In the genomic region with DNA sequence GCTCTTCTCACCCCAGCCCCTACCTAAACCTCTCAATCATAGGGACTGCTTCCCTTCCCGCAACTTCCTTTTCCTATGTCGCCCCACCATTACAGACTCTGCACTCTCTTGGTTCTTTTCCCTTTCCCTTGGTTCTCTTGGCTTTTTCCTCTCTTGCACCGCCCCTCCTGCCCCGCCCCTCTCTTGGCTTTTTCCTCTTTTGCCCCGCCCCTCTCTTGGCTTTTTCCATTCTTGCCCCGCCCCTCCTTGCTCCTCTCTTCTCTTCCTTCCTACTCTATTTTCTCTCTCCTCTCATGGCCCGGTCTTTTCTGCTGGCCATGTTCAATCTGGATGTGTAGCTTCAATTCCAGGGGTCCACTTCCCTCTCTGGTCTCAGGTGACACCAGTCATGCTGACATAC, we compare ENCODE assay signal across 23 mouse cellular contexts. TPM values are rescaled to one million over a fixed set of nuclear protein-coding genes. Genes with fewer than 3 reads are reported as not detected.
DNase-seq lines count a peak whose midpoint lies in the region; ATAC-seq and TF ChIP-seq lines count a peak whose summit lies in the region.
"Had no signal": no experiment of that assay in that cellular context is flagged by ENCODE, and none has a peak within 500 bp of the region (broad histone marks: within the 10 kb centered on the region; RNA-seq: fewer than 3 reads in every experiment).

No protein-coding gene starts in this region.

- no peak for ATAC-seq in stomach, postnatal 0 days (ENCODE audit: low FRiP score, low TSS enrichment)
- ATAC-seq: CD4-positive, CD25-positive, alpha-beta regulatory T cell, adult 4 months; forebrain, embryonic 15.5 days had no signal

- no peak overlapping the region for H3K9ac ChIP-seq in ES-E14 (ENCODE audit: insufficient read depth, low read depth, low read length, poor library complexity, severe bottlenecking)
- H3K9ac ChIP-seq in stomach, postnatal 0 days (ENCODE audit: low read length) = no peak overlapping the region
- H3K9ac ChIP-seq: embryonic facial prominence, embryonic 15.5 days; forebrain, embryonic 15.5 days; hindbrain, embryonic 15.5 days had no signal

- H3K27ac ChIP-seq in ES-E14 (ENCODE audit: insufficient read depth, low read depth, low read length, poor library complexity, severe bottlenecking) = no peak overlapping the region
- no peak overlapping the region for H3K27ac ChIP-seq in stomach, postnatal 0 days (replicated peaks)
- H3K27ac ChIP-seq: forebrain, embryonic 10.5 days; forebrain, embryonic 15.5 days; hindbrain, embryonic 15.5 days had no signal

- TF ChIP-seq EP300 in stomach, postnatal 0 days (optimal IDR thresholded peaks at IDR 0.05) = no peak

- H3K4me2 ChIP-seq in stomach, postnatal 0 days (replicated peaks; ENCODE audit: low read depth) = no peak overlapping the region
- H3K4me2 ChIP-seq: embryonic facial prominence, embryonic 15.5 days; forebrain, embryonic 15.5 days; hindbrain, embryonic 15.5 days had no signal

- peak; percentile 44 to 78 for DNase-seq in kidney, postnatal 36 days
- DNase-seq in kidney, adult 11 months = no peak
- DNase-seq in ES-E14 (ENCODE audit: low read depth, low spot score) (peak; percentile 40), ZHBTc4 (ENCODE audit: low read depth, low spot score) (peak; percentile 65)
- DNase-seq in stomach, postnatal 0 days (ENCODE audit: low spot score) = peak; percentile 59
- DNase-seq in gastrocnemius, postnatal 14 days = no peak
- DNase-seq in urinary bladder, adult 2 months (ENCODE audit: low spot score) = no peak
- DNase-seq: adrenal gland, adult 2 months; B cell, adult 2 months; cerebellum, adult 11 months; cerebellum, adult 8-10 months; cerebellum, postnatal 14 days; embryo, embryonic 11 days; gastrocnemius, postnatal 10 days; heart, postnatal 36 days had no signal

- H3K27me3 ChIP-seq in stomach, postnatal 0 days (ENCODE audit: control insufficient read depth, insufficient read depth, low read length) = no peaks in the 10 kb centered on the region
- H3K27me3 ChIP-seq: embryonic facial prominence, embryonic 15.5 days; forebrain, embryonic 15.5 days; heart, embryonic 13.5 days; hindbrain, embryonic 15.5 days had no signal

- intact Hi-C loops in gastrocnemius, postnatal 14 days (cut with DNase I; ENCODE audit: low total_unique reads) = no loop called here

- in situ Hi-C loops in ES-E14 (cut with MboI; ENCODE audit: low sequenced_read_pairs in 2 of 2, unreplicated experiment in 2 of 2) = no loop called here

- H3K9me3 ChIP-seq in ES-E14 (ENCODE audit: control insufficient read depth, insufficient read depth, low read depth, low read length) = no peaks in the 10 kb centered on the region
- no peaks in the 10 kb centered on the region for H3K9me3 ChIP-seq in stomach, postnatal 0 days (ENCODE audit: control insufficient read depth, low read length)
- H3K9me3 ChIP-seq: embryonic facial prominence, embryonic 15.5 days; forebrain, embryonic 10.5 days; forebrain, embryonic 15.5 days; heart, embryonic 13.5 days; hindbrain, embryonic 15.5 days had no signal

- WGBS in stomach, postnatal 0 days = 81% methylated on average over 6 of the region's 7 CpGs

- H3K4me3 ChIP-seq in ES-E14 (ENCODE audit: insufficient read depth in 1 of 2, low read depth in 1 of 2, low read length in 2 of 2, poor library complexity in 1 of 2, severe bottlenecking in 1 of 2) = no peak overlapping the region
- no peak overlapping the region for H3K4me3 ChIP-seq in stomach, postnatal 0 days (ENCODE audit: low read depth, low read length)
- H3K4me3 ChIP-seq: embryonic facial prominence, embryonic 15.5 days; erythroblast, embryonic 14.5 days; forebrain, embryonic 10.5 days; forebrain, embryonic 15.5 days; hindbrain, embryonic 15.5 days had no signal

- no peak for TF ChIP-seq CTCF in stomach, postnatal 0 days (IDR thresholded peaks at IDR 0.05; ENCODE audit: low read depth)

- peaks cover 2 to 5% of the 10 kb centered on the region in 2 experiments; a peak in 2 of 4 replicates for H3K4me1 ChIP-seq in ES-E14 (ENCODE audit: control insufficient read depth in 2 of 2, insufficient read depth in 2 of 2, low read length in 2 of 2, poor library complexity in 1 of 2)
- H3K4me1 ChIP-seq in stomach, postnatal 0 days (replicated peaks; ENCODE audit: control insufficient read depth, insufficient read depth) = peaks cover 8% of the 10 kb centered on the region
- H3K4me1 ChIP-seq: forebrain, embryonic 15.5 days; hindbrain, embryonic 15.5 days had no signal

- no peaks in the 10 kb centered on the region for H3K36me3 ChIP-seq in ES-E14 (ENCODE audit: control insufficient read depth, insufficient read depth, low read length, poor library complexity, severe bottlenecking)
- H3K36me3 ChIP-seq in stomach, postnatal 0 days (ENCODE audit: control insufficient read depth, insufficient read depth, low read length) = no peaks in the 10 kb centered on the region
- H3K36me3 ChIP-seq: embryonic facial prominence, embryonic 15.5 days; forebrain, embryonic 10.5 days; forebrain, embryonic 15.5 days; heart, embryonic 13.5 days; hindbrain, embryonic 15.5 days had no signal

TF ChIP-seq in ES-E14, 5 proteins besides CTCF, POLR2A, EP300 and RAD21:
- no peak for TF ChIP-seq ZNF384 (IDR thresholded peaks at IDR 0.05; ENCODE audit: low read depth, low read length)
- no peak for TF ChIP-seq HCFC1 (IDR thresholded peaks at IDR 0.05; ENCODE audit: borderline replicate concordance, insufficient read depth, low read length)
- TF ChIP-seq ZC3H11A (IDR thresholded peaks at IDR 0.05; ENCODE audit: borderline replicate concordance, low read depth, low read length) = no peak
- TF ChIP-seq MAFK (IDR thresholded peaks at IDR 0.05; ENCODE audit: insufficient read depth, low read depth, low read length) = no peak
- TF ChIP-seq CHD2 (IDR thresholded peaks at IDR 0.05; ENCODE audit: low read depth, low read length) = no peak

RNA-seq across cellular contexts. Expression of gene Cmbl, which starts 2.2 kb away (rescaled TPM):
- 0.48 and 0.76 TPM in 2 replicates for total RNA-seq in ES-E14 (2012; rRNA removed)
- polyA plus RNA-seq in stomach, postnatal 0 days (2015; fragmentation: Nextera tagmentation; extraction: Ambion mirVana) = 37.8 and 38.2 TPM in 2 replicates
- total RNA-seq in gastrocnemius, postnatal 14 days (2021) = 10 to 100 TPM; 28.8 to 48.9 TPM
- polyA plus RNA-seq in urinary bladder, adult 2 months (2012; rRNA removed) = 57.5 and 62.9 TPM in 2 replicates
- total RNA-seq: common myeloid progenitor, adult 5-6 weeks had no signal
- polyA plus RNA-seq: CD4-positive, CD25-positive, alpha-beta regulatory T cell, adult 4 months; erythroblast, embryonic 14.5 days had no signal

RNA-seq across cellular contexts. Expression of gene Cct5, which starts 34.2 kb away (rescaled TPM):
- 590 and 695 TPM in 2 replicates for total RNA-seq in ES-E14 (2012; rRNA removed)
- 247 and 248 TPM in 2 replicates for polyA plus RNA-seq in stomach, postnatal 0 days (2015; fragmentation: Nextera tagmentation; extraction: Ambion mirVana)
- 100 to 1,000 TPM; 185 to 229 TPM for total RNA-seq in gastrocnemius, postnatal 14 days (2021)
- 207 and 215 TPM in 2 replicates for polyA plus RNA-seq in urinary bladder, adult 2 months (2012; rRNA removed)

RNA-seq across cellular contexts. Expression of gene Fam173b, which starts 34.2 kb away (rescaled TPM):
- 13.1 and 17.2 TPM in 2 replicates for total RNA-seq in ES-E14 (2012; rRNA removed)
- polyA plus RNA-seq in stomach, postnatal 0 days (2015; fragmentation: Nextera tagmentation; extraction: Ambion mirVana) = 9.9 and 10.4 TPM in 2 replicates
- total RNA-seq in gastrocnemius, postnatal 14 days (2021) = 10 to 100 TPM; 11.1 to 12.2 TPM
- 17.9 and 20.8 TPM in 2 replicates for polyA plus RNA-seq in urinary bladder, adult 2 months (2012; rRNA removed)

RNA-seq across cellular contexts. Expression of gene March6, which starts 36.6 kb away (rescaled TPM):
- 67.6 and 83.4 TPM in 2 replicates for total RNA-seq in ES-E14 (2012; rRNA removed)
- polyA plus RNA-seq in stomach, postnatal 0 days (2015; fragmentation: Nextera tagmentation; extraction: Ambion mirVana) = 12.6 and 12.9 TPM in 2 replicates
- 10 to 100 TPM; 71.2 to 77.3 TPM for total RNA-seq in gastrocnemius, postnatal 14 days (2021)
- polyA plus RNA-seq in urinary bladder, adult 2 months (2012; rRNA removed) = 29.9 and 37.2 TPM in 2 replicates

Comparison
In these comparisons a context has a peak if more than half of its experiments do, and no peak if none do; other contexts are left out.
1. DNase-seq: peak in kidney, postnatal 36 days (2 of 2), ES-E14 (single experiment), ZHBTc4 (single experiment) and stomach, postnatal 0 days (single experiment); none in kidney, adult 11 months (single experiment), gastrocnemius, postnatal 14 days (single experiment) and urinary bladder, adult 2 months (single experiment).
2. RNA of gene Cmbl, which starts 2.2 kb away (total RNA-seq): 28.8 to 48.9 TPM in gastrocnemius, postnatal 14 days; 0.48 to 0.76 TPM in ES-E14; every median in the first group is over 10 times any median in the second.